In genomic region chr4:140154899-140155463, GRCm38 (mm10) we compare ENCODE assay signal across 13 mouse cellular contexts.
DNase-seq lines count a peak whose midpoint lies in the region; ATAC-seq lines count a peak whose summit lies in the region.
"Had no signal": no experiment of that assay in that cellular context is flagged by ENCODE, and none has a peak within 500 bp of the region (broad histone marks: within the 10 kb centered on the region; RNA-seq: fewer than 3 reads in every experiment).

No protein-coding gene starts in this region.

- ATAC-seq in hindbrain, embryonic 11.5 days (ENCODE audit: low FRiP score): peak; percentile 65
- peak; percentile 62 for ATAC-seq in midbrain, embryonic 13.5 days

- no peak overlapping the region for H3K4me2 ChIP-seq in hindbrain, embryonic 11.5 days (replicated peaks; ENCODE audit: low read depth, low read length)
- H3K4me2 ChIP-seq in midbrain, embryonic 13.5 days (replicated peaks): no peak overlapping the region
- H3K4me2 ChIP-seq: limb, embryonic 12.5 days had no signal

- 0 out of 2 replicates have a peak, but pooled peaks cover 6% of the 10 kb centered on the region for H3K27me3 ChIP-seq in embryonic facial prominence, embryonic 10.5 days (replicated peaks; ENCODE audit: low read depth, poor library complexity, severe bottlenecking)
- H3K27me3 ChIP-seq in hindbrain, embryonic 11.5 days (ENCODE audit: control insufficient read depth, insufficient read depth, low read length): no peaks in the 10 kb centered on the region
- peaks cover 2% of the 10 kb centered on the region; the same call in 1 of the 2 replicates for H3K27me3 ChIP-seq in midbrain, embryonic 13.5 days
- H3K27me3 ChIP-seq: CH12.LX had no signal

- H3K9ac ChIP-seq in hindbrain, embryonic 11.5 days (ENCODE audit: low read depth, low read length): no peak overlapping the region
- H3K9ac ChIP-seq in midbrain, embryonic 13.5 days (replicated peaks): no peak overlapping the region; the same call in 1 of the 2 replicates
- H3K9ac ChIP-seq: limb, embryonic 12.5 days had no signal

- peaks cover 23% of the 10 kb centered on the region for H3K4me1 ChIP-seq in embryonic facial prominence, embryonic 10.5 days
- peaks cover 2% of the 10 kb centered on the region for H3K4me1 ChIP-seq in hindbrain, embryonic 11.5 days (replicated peaks; ENCODE audit: control insufficient read depth, insufficient read depth, low read length)
- peaks cover 27% of the 10 kb centered on the region for H3K4me1 ChIP-seq in midbrain, embryonic 13.5 days (replicated peaks)
- H3K4me1 ChIP-seq: limb, embryonic 12.5 days had no signal

- H3K4me3 ChIP-seq in embryonic facial prominence, embryonic 10.5 days: no peak overlapping the region
- no peak overlapping the region for H3K4me3 ChIP-seq in hindbrain, embryonic 11.5 days (ENCODE audit: low read depth, low read length)
- no peak overlapping the region for H3K4me3 ChIP-seq in midbrain, embryonic 13.5 days (replicated peaks)
- H3K4me3 ChIP-seq: limb, embryonic 12.5 days had no signal

- WGBS in embryonic facial prominence, embryonic 10.5 days: 62% methylated on average over 5 of the region's 5 CpGs
- 64% methylated on average over 5 of the region's 5 CpGs for WGBS in hindbrain, embryonic 11.5 days
- 44% methylated on average over 5 of the region's 5 CpGs for WGBS in midbrain, embryonic 13.5 days

- DNase-seq in cerebellum, postnatal 10 days: peak; percentile 62 to 71
- DNase-seq in cerebellum, postnatal 25 days: no peak
- DNase-seq in embryonic facial prominence, embryonic 10.5 days (ENCODE audit: low spot score): no peak
- DNase-seq in hindbrain, embryonic 11.5 days (ENCODE audit: low spot score): no peak
- no peak for DNase-seq in right cerebral cortex, adult 2 months (ENCODE audit: low spot score in 2 of 2)
- DNase-seq in frontal cortex, postnatal 36 days (ENCODE audit: low spot score in 2 of 2): no peak
- DNase-seq in adrenal gland, postnatal 25 days: no peak
- DNase-seq: cerebellum, adult 18-20 months; kidney, postnatal 14 days; lung, postnatal 4 days had no signal

- no peaks in the 10 kb centered on the region for H3K36me3 ChIP-seq in embryonic facial prominence, embryonic 10.5 days (replicated peaks)
- no peaks in the 10 kb centered on the region for H3K36me3 ChIP-seq in hindbrain, embryonic 11.5 days (ENCODE audit: control insufficient read depth, insufficient read depth, low read length)
- no peaks in the 10 kb centered on the region for H3K36me3 ChIP-seq in midbrain, embryonic 13.5 days
- H3K36me3 ChIP-seq: limb, embryonic 12.5 days had no signal

- H3K9me3 ChIP-seq in embryonic facial prominence, embryonic 10.5 days: no peaks in the 10 kb centered on the region
- H3K9me3 ChIP-seq in hindbrain, embryonic 11.5 days (ENCODE audit: control insufficient read depth, low read length): no peaks in the 10 kb centered on the region
- no peaks in the 10 kb centered on the region for H3K9me3 ChIP-seq in midbrain, embryonic 13.5 days
- H3K9me3 ChIP-seq: limb, embryonic 12.5 days had no signal

- peak overlapping the region; percentile 40; the same call in 1 of the 2 replicates for H3K27ac ChIP-seq in embryonic facial prominence, embryonic 10.5 days (replicated peaks)
- H3K27ac ChIP-seq in hindbrain, embryonic 11.5 days (ENCODE audit: low read depth, low read length): peak overlapping the region; percentile 53; the same call in 1 of the 2 replicates
- peak overlapping the region; percentile 83 for H3K27ac ChIP-seq in midbrain, embryonic 13.5 days
- H3K27ac ChIP-seq: limb, embryonic 12.5 days had no signal

Comparison
In these comparisons a context has a peak if more than half of its experiments do, and no peak if none do; other contexts are left out.
1. DNase-seq: peak in cerebellum, postnatal 10 days (2 of 2); none in cerebellum, postnatal 25 days (0 of 2), embryonic facial prominence, embryonic 10.5 days (single experiment), hindbrain, embryonic 11.5 days (single experiment), right cerebral cortex, adult 2 months (0 of 2), frontal cortex, postnatal 36 days (0 of 2) and adrenal gland, postnatal 25 days (single experiment).
2. Peak in every context shown above with its lines, with median percentiles within 50 percentile points of each other: H3K27ac ChIP-seq.